Mouse (Mus musculus): Measurements from ENCODE around the gene Paxip1.

Gene Paxip1

GRCm38 (mm10) chr5:27791303-27792172 is at the start of gene Paxip1:
Paxip1 (minus strand) TSS chr5:27791691.
- DNase-seq (ENCODE audit: low read depth, low spot score), result peak; percentile 98

- DNase-seq (ENCODE audit: low read depth, low spot score), result no peak
Measured at GRCm38 (mm10) chr5:27838061-27838460, 46.6 kb upstream of the Paxip1 start.

- DNase-seq (ENCODE audit: low read depth, low spot score), result no peak
Measured at GRCm38 (mm10) chr5:27835096-27835495, 43.6 kb upstream of the Paxip1 start.

- no peak for DNase-seq (ENCODE audit: low read depth, low spot score)
Measured at GRCm38 (mm10) chr5:27827971-27828370, 36.5 kb upstream of the Paxip1 start.

GRCm38 (mm10) chr5:27821161-27821560 is 29.7 kb upstream of the Paxip1 start:
- DNase-seq (ENCODE audit: low read depth, low spot score), result peak; percentile 8

GRCm38 (mm10) chr5:27818840-27819672 is 27.6 kb upstream of the Paxip1 start:
- no peak for DNase-seq (ENCODE audit: low read depth, low spot score)

- DNase-seq (ENCODE audit: low read depth, low spot score), result no peak
Measured at GRCm38 (mm10) chr5:27814282-27814681, 22.8 kb upstream of the Paxip1 start.

- DNase-seq (ENCODE audit: low read depth, low spot score), result peak; percentile 81
Measured at GRCm38 (mm10) chr5:27793923-27794322, 2.4 kb upstream of the Paxip1 start.

- no peak for DNase-seq (ENCODE audit: low read depth, low spot score)
Measured at GRCm38 (mm10) chr5:27792531-27793205, 1.2 kb upstream of the Paxip1 start.

- DNase-seq (ENCODE audit: low read depth, low spot score), result no peak
Measured at GRCm38 (mm10) chr5:27792173-27792470, 631 bp upstream of the Paxip1 start.

- DNase-seq (ENCODE audit: low read depth, low spot score), result peak; percentile 77
Measured at GRCm38 (mm10) chr5:27790910-27791288, 592 bp downstream of the Paxip1 start.

- no peak for DNase-seq (ENCODE audit: low read depth, low spot score)
Measured at GRCm38 (mm10) chr5:27790086-27790909, 1.2 kb downstream of the Paxip1 start.

- no peak for DNase-seq (ENCODE audit: low read depth, low spot score)
Measured at GRCm38 (mm10) chr5:27789586-27789985, 1.9 kb downstream of the Paxip1 start.

GRCm38 (mm10) chr5:27783381-27783780 is 8.1 kb downstream of the Paxip1 start:
- no peak for DNase-seq (ENCODE audit: low read depth, low spot score)

- peak; percentile 43 for DNase-seq (ENCODE audit: low read depth, low spot score)
Measured at GRCm38 (mm10) chr5:27767948-27768347, 23.5 kb downstream of the Paxip1 start.

GRCm38 (mm10) chr5:27765780-27766179 is 25.7 kb downstream of the Paxip1 start:
- peak; percentile 50 for DNase-seq (ENCODE audit: low read depth, low spot score)

- DNase-seq (ENCODE audit: low read depth, low spot score), result no peak
Measured at GRCm38 (mm10) chr5:27744944-27745343, 46.5 kb downstream of the Paxip1 start.

- no peak for DNase-seq (ENCODE audit: low read depth, low spot score)
Measured at GRCm38 (mm10) chr5:27739216-27739615, 52.3 kb downstream of the Paxip1 start.

- DNase-seq (ENCODE audit: low read depth, low spot score), result peak; percentile 45
Measured at GRCm38 (mm10) chr5:27737168-27737567, 54.3 kb downstream of the Paxip1 start.

- DNase-seq (ENCODE audit: low read depth, low spot score), result peak; percentile 78
Measured at GRCm38 (mm10) chr5:27732288-27732868, 59.1 kb downstream of the Paxip1 start.

GRCm38 (mm10) chr5:27731392-27731791 is 60.1 kb downstream of the Paxip1 start:
- DNase-seq (ENCODE audit: low read depth, low spot score), result peak; percentile 47

Measured in brain, adult 2 months (tissue).